Mouse (Mus musculus) right cerebral cortex, postnatal 14 days (tissue): ENCODE results near the gene Stag2.
A peak's percentile ranks its signal among the peaks of the same experiment; 100 is the strongest.

ENCODE experiments used
- DNase-seq: peaks from one replicate; pipeline ENCODE4 v3.0.0; 2022

Stag2 gene

GRCm38 (mm10) chrX:42148788-42149556, at the start of gene Stag2:
Gene Stag2, plus strand, starts transcription at chrX:42149317.
- DNase-seq = peak; percentile 82

- DNase-seq = no peak
These were observed 42.0 kb upstream of the Stag2 start for GRCm38 (mm10) chrX:42107137-42107536.

GRCm38 (mm10) chrX:42110585-42110984, 38.5 kb upstream of the Stag2 start:
- DNase-seq = no peak

- DNase-seq = no peak
These were observed 29.6 kb upstream of the Stag2 start for GRCm38 (mm10) chrX:42119442-42120048.

- DNase-seq = no peak
These were observed 24.0 kb upstream of the Stag2 start for GRCm38 (mm10) chrX:42124963-42125697.

GRCm38 (mm10) chrX:42139882-42140281, 9.2 kb upstream of the Stag2 start:
- no peak for DNase-seq

- DNase-seq = no peak
These were observed 6.5 kb upstream of the Stag2 start for GRCm38 (mm10) chrX:42142620-42143019.

- no peak for DNase-seq
These were observed 5.1 kb upstream of the Stag2 start for GRCm38 (mm10) chrX:42143991-42144390.

- no peak for DNase-seq
These were observed 1.1 kb upstream of the Stag2 start for GRCm38 (mm10) chrX:42148016-42148451.

- peak; percentile 24 for DNase-seq
These were observed 634 bp downstream of the Stag2 start for GRCm38 (mm10) chrX:42149557-42150345.

- DNase-seq = peak; percentile 73
These were observed 1.4 kb downstream of the Stag2 start for GRCm38 (mm10) chrX:42150346-42151023.

GRCm38 (mm10) chrX:42151024-42151754, 2.1 kb downstream of the Stag2 start:
- DNase-seq = no peak

GRCm38 (mm10) chrX:42151903-42152369, 2.8 kb downstream of the Stag2 start:
- peak; percentile 40 for DNase-seq

GRCm38 (mm10) chrX:42153056-42153455, 3.9 kb downstream of the Stag2 start:
- DNase-seq = no peak

GRCm38 (mm10) chrX:42165455-42165854, 16.3 kb downstream of the Stag2 start:
- no peak for DNase-seq

- DNase-seq = no peak
These were observed 21.7 kb downstream of the Stag2 start for GRCm38 (mm10) chrX:42170811-42171210.

GRCm38 (mm10) chrX:42187590-42187989, 38.5 kb downstream of the Stag2 start:
- DNase-seq = no peak

GRCm38 (mm10) chrX:42188825-42189426, 39.8 kb downstream of the Stag2 start:
- no peak for DNase-seq

- DNase-seq = no peak
These were observed 45.5 kb downstream of the Stag2 start for GRCm38 (mm10) chrX:42194608-42195007.

- no peak for DNase-seq
These were observed 53.4 kb downstream of the Stag2 start for GRCm38 (mm10) chrX:42202482-42202881.

- DNase-seq = no peak
These were observed 66.6 kb downstream of the Stag2 start for GRCm38 (mm10) chrX:42215742-42216141.
